In the genomic region with DNA sequence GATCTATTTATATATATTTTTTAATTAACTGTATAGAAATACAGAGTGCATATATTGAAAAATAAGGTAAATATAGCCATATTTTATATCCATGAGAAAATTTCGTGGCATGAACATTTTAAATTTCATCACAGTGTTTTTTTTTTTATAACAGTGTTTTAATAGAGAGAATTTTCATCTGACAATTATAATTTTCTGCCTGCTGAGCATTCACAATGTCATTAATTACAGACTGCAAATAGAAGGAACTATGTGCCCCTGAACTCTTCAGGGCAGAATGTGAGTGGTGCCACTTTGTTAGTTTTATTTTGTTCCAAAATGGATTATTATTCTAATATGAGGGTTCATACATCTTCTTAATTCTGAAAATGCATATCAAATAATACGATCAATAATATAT, we compare ENCODE assay signal across 22 mouse cellular contexts.
DNase-seq lines count a peak whose midpoint lies in the region; ATAC-seq lines count a peak whose summit lies in the region.
"Had no signal": no experiment of that assay in that cellular context is flagged by ENCODE, and none has a peak within 500 bp of the region (broad histone marks: within the 10 kb centered on the region; RNA-seq: fewer than 3 reads in every experiment).

No protein-coding gene starts in this region.

- H3K9me3 ChIP-seq in hindbrain, embryonic 11.5 days (ENCODE audit: control insufficient read depth, low read length): no peaks in the 10 kb centered on the region
- H3K9me3 ChIP-seq: G1E had no signal

- ATAC-seq in CD4-positive, CD25-positive, alpha-beta regulatory T cell, adult 4 months: no peak
- ATAC-seq in hindbrain, embryonic 11.5 days (ENCODE audit: low FRiP score): no peak
- ATAC-seq: activated CD4-positive, CD25-positive, alpha-beta regulatory T cell, adult 4 months; Patski had no signal

- H3K36me3 ChIP-seq in hindbrain, embryonic 11.5 days (ENCODE audit: control insufficient read depth, insufficient read depth, low read length): no peaks in the 10 kb centered on the region
- H3K36me3 ChIP-seq: G1E had no signal

- WGBS in hindbrain, embryonic 11.5 days: 61% methylated on average over 2 of the region's 2 CpGs

- no peak overlapping the region for H3K4me3 ChIP-seq in hindbrain, embryonic 11.5 days (ENCODE audit: low read depth, low read length)

- H3K4me1 ChIP-seq in hindbrain, embryonic 11.5 days (replicated peaks; ENCODE audit: control insufficient read depth, insufficient read depth, low read length): no peaks in the 10 kb centered on the region

- no peak overlapping the region for H3K4me2 ChIP-seq in hindbrain, embryonic 11.5 days (replicated peaks; ENCODE audit: low read depth, low read length)

- no peak overlapping the region for H3K27ac ChIP-seq in hindbrain, embryonic 11.5 days (ENCODE audit: low read depth, low read length)

- no peaks in the 10 kb centered on the region for H3K27me3 ChIP-seq in hindbrain, embryonic 11.5 days (ENCODE audit: control insufficient read depth, insufficient read depth, low read length)
- H3K27me3 ChIP-seq: CH12.LX, Patski had no signal

- no peak overlapping the region for H3K9ac ChIP-seq in hindbrain, embryonic 11.5 days (ENCODE audit: low read depth, low read length)

- DNase-seq in Muller cell, postnatal 12 days (ENCODE audit: inconsistent ontology term): peak; percentile 86
- DNase-seq in retina, embryonic 14.5 days (ENCODE audit: low spot score): peak; percentile 65
- DNase-seq in retina, postnatal 1 day: peak; percentile 74
- no peak for DNase-seq in natural killer cell, adult 2 months (ENCODE audit: low spot score in 2 of 2)
- DNase-seq in hindbrain, embryonic 11.5 days (ENCODE audit: low spot score): no peak
- DNase-seq: adrenal gland, adult 2 months; adrenal gland, adult 8-10 months; adrenal gland, postnatal 10 days; adrenal gland, postnatal 14 days; adrenal gland, postnatal 25 days; adrenal gland, postnatal 36 days; B cell, adult 2 months; cerebellum, adult 11 months; cerebellum, adult 11-12 months; cerebellum, adult 18-20 months; cerebellum, adult 2 months; cerebellum, adult 8-10 months had no signal

Comparison
In these comparisons a context has a peak if more than half of its experiments do, and no peak if none do; other contexts are left out.
1. DNase-seq: peak in Muller cell, postnatal 12 days (single experiment), retina, embryonic 14.5 days (single experiment) and retina, postnatal 1 day (single experiment); none in natural killer cell, adult 2 months (0 of 2) and hindbrain, embryonic 11.5 days (single experiment).